Mouse (Mus musculus) bone marrow, adult 2 months (tissue): ENCODE results near the gene Ranbp17.

Experiments
- CTCF ChIP-seq: fragments of 200-500 bp; IDR thresholded peaks from 2 replicates; pipeline ENCODE4 v1.5.1; 2011; ENCODE audit warnings: low read length, control low read depth; ENCODE audit not compliant: control insufficient read depth, insufficient read depth
- POLR2A ChIP-seq: fragments of 200-500 bp; IDR thresholded peaks from 2 replicates; pipeline ENCODE4 v1.6.1; 2011; ENCODE audit warnings: low read depth, mild to moderate bottlenecking, control low read depth, low read length, borderline replicate concordance; ENCODE audit not compliant: control insufficient read depth

DNA sequence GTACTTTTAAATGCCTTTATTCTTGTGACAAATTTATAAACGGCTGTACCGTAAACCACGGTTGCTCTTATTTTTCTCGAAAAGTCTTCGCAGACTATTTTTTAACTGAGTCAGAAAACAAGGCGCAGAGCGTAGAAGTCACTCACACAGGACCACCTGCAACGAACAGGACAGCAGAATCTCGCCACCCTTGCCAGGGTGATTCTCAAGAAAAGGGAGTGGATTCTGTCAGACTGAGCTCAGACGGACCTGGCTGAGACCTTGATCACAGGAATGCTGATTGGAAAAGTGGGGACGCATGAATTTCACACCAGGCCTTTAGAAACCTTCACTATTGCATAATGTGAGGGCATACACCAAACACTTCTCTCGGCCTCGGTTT lies 316.4 kb downstream of the Ranbp17 start:
- TF ChIP-seq POLR2A, result no peak
- no peak for TF ChIP-seq CTCF
